Mouse (Mus musculus) megakaryocyte, embryonic 14.5 days (primary cell): Measurements from ENCODE around the gene Timm29.

Source experiments
- FLI1 ChIP-seq: IDR thresholded peaks from 2 replicates; pipeline ENCODE4 v1.6.1; 2012; ENCODE audit warnings: low read length, inconsistent platforms, mixed read lengths
- GATA1 ChIP-seq: IDR thresholded peaks from 3 replicates; pipeline ENCODE4 v1.6.1; 2012; ENCODE audit warnings: mixed read lengths, low read length, inconsistent platforms, borderline replicate concordance

DNA sequence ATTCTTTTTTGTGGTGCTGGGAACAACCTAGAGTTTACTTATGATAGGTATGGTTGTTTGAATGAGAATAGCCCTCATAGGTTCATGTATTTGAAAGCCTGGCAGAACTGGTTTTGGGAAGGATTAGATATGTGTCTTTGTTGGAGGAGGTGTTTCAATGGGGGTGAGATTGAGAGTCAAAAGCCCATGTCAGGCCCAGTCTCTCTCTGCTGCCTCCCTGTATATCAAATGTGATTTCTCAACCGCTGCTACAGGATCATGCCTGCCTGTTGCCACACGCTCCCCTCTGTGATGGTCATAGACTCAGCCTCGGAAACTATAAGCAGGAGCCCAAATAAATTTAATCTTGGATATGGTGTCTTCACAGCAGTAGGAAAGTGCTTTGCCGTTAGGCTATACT lies 27.7 kb downstream of the Timm29 start:
- no peak for TF ChIP-seq GATA1
- no peak for TF ChIP-seq FLI1
